Mouse (Mus musculus) megakaryocyte, embryonic 14.5 days (primary cell): Measurements from ENCODE around the gene Esyt1. TPM values are rescaled to one million over a fixed set of nuclear protein-coding genes. Genes with fewer than 3 reads are reported as not detected.
"Not testable (repeated sequence)": the region's sequence is repeated elsewhere in the genome, so short reads cannot be mapped to it uniquely, and the experiment has no call there.

Experiments
- H3K27me3 ChIP-seq: replicated peaks from 2 replicates; pipeline ENCODE3; 2012; ENCODE audit warnings: inconsistent platforms
- H3K36me3 ChIP-seq: replicated peaks from 2 replicates; pipeline ENCODE3; 2012; ENCODE audit warnings: low read length, inconsistent platforms, mixed read lengths
- H3K4me1 ChIP-seq: 2 replicates; pipeline ENCODE4 v1.6.1; 2012; ENCODE audit warnings: inconsistent platforms
- H3K4me3 ChIP-seq: replicated peaks from 2 replicates; pipeline ENCODE3; 2012; ENCODE audit warnings: moderate library complexity, mild to moderate bottlenecking, inconsistent platforms
- H3K9me3 ChIP-seq: 2 replicates; pipeline ENCODE4 v1.6.1; 2012; ENCODE audit warnings: inconsistent platforms
- FLI1 ChIP-seq: IDR thresholded peaks from 2 replicates; pipeline ENCODE4 v1.6.1; 2012; ENCODE audit warnings: low read length, inconsistent platforms, mixed read lengths
- GATA1 ChIP-seq: IDR thresholded peaks from 3 replicates; pipeline ENCODE4 v1.6.1; 2012; ENCODE audit warnings: mixed read lengths, low read length, inconsistent platforms, borderline replicate concordance
- polyA plus RNA-seq: library from polyadenylated mRNA; stranded (reverse); fragments of >175 nt; gene quantifications from 2 replicates; pipeline ENCODE4 v1.2.3, GENCODE M21; 2012; ENCODE audit warnings: low replicate concordance; ENCODE audit not compliant: insufficient read depth

Gene Esyt1
- polyA plus RNA-seq, 1 experiment, result 62.5 TPM

- Histone ChIP-seq H3K4me1 (peaks cover 70% of the 10 kb centered on the region), H3K36me3 (peaks cover 22% of the 10 kb centered on the region), H3K27me3 (no peaks in the 10 kb centered on the region), H3K4me3 (no peak overlapping the region), H3K9me3 (no peaks in the 10 kb centered on the region)
- TF ChIP-seq GATA1 (no peak), FLI1 (no peak)
Observed at GRCm38 (mm10) chr10:128496509-128497077, 29.1 kb downstream of the Esyt1 start.

- H3K4me3 ChIP-seq, result no peak overlapping the region
- H3K27me3 ChIP-seq, result no peaks in the 10 kb centered on the region
- TF ChIP-seq FLI1, result no peak
- peaks cover 73% of the 10 kb centered on the region for H3K4me1 ChIP-seq
- H3K36me3 ChIP-seq, result peaks cover 28% of the 10 kb centered on the region
- H3K9me3 ChIP-seq, result no peaks in the 10 kb centered on the region
Observed at GRCm38 (mm10) chr10:128495903-128496302, 29.8 kb downstream of the Esyt1 start.

- H3K27me3 ChIP-seq, result no peaks in the 10 kb centered on the region
- peaks cover 75% of the 10 kb centered on the region for H3K4me1 ChIP-seq
- TF ChIP-seq GATA1, result no peak
Observed at GRCm38 (mm10) chr10:128495270-128495669, 30.4 kb downstream of the Esyt1 start.

GRCm38 (mm10) chr10:128494667-128495245 is 30.9 kb downstream of the Esyt1 start:
- TF ChIP-seq FLI1 (no peak), GATA1 (no peak)
- H3K36me3 ChIP-seq, result peaks cover 39% of the 10 kb centered on the region
- no peaks in the 10 kb centered on the region for H3K27me3 ChIP-seq
- peaks cover 75% of the 10 kb centered on the region for H3K4me1 ChIP-seq
- no peaks in the 10 kb centered on the region for H3K9me3 ChIP-seq
- peak overlapping the region; percentile 92 for H3K4me3 ChIP-seq

More at GRCm38 (mm10) chr10:128495270-128495669, 30.4 kb downstream of the Esyt1 start:
- H3K36me3 ChIP-seq, result peaks cover 34% of the 10 kb centered on the region
- H3K9me3 ChIP-seq, result no peaks in the 10 kb centered on the region
- peak overlapping the region; percentile 92 for H3K4me3 ChIP-seq

- TF ChIP-seq FLI1, result no peak
- no peak for TF ChIP-seq GATA1
- Histone ChIP-seq H3K9me3 (no peaks in the 10 kb centered on the region), H3K4me3 (peak within 1 kb of the TSS; percentile 92), H3K4me1 (peaks cover 77% of the 10 kb centered on the region), H3K27me3 (no peaks in the 10 kb centered on the region), H3K36me3 (peaks cover 47% of the 10 kb centered on the region)
Observed at GRCm38 (mm10) chr10:128493695-128494666, 31.7 kb downstream of the Esyt1 start, which contains the start of gene Myl6. Gene Myl6, minus strand, starts transcription at chr10:128494145.

GRCm38 (mm10) chr10:128493319-128493694 is 32.4 kb downstream of the Esyt1 start:
- Histone ChIP-seq H3K4me1 (peaks cover 81% of the 10 kb centered on the region), H3K36me3 (peaks cover 54% of the 10 kb centered on the region), H3K27me3 (no peaks in the 10 kb centered on the region), H3K4me3 (peak overlapping the region; percentile 92), H3K9me3 (no peaks in the 10 kb centered on the region)
- no peak for TF ChIP-seq FLI1
- TF ChIP-seq GATA1, result no peak

- Histone ChIP-seq H3K27me3 (no peaks in the 10 kb centered on the region), H3K4me3 (peak overlapping the region; percentile 92), H3K9me3 (no peaks in the 10 kb centered on the region), H3K36me3 (peaks cover 59% of the 10 kb centered on the region), H3K4me1 (peaks cover 79% of the 10 kb centered on the region)
- TF ChIP-seq FLI1 (no peak), GATA1 (no peak)
Observed at GRCm38 (mm10) chr10:128492633-128493311, 32.9 kb downstream of the Esyt1 start.

GRCm38 (mm10) chr10:128492051-128492450 is 33.6 kb downstream of the Esyt1 start:
- Histone ChIP-seq H3K36me3 (peaks cover 64% of the 10 kb centered on the region), H3K4me3 (peak overlapping the region; percentile 92), H3K4me1 (peaks cover 72% of the 10 kb centered on the region)
- H3K27me3 ChIP-seq, H3K9me3 ChIP-seq: not testable (repeated sequence)

GRCm38 (mm10) chr10:128491495-128491894 is 34.2 kb downstream of the Esyt1 start:
- Histone ChIP-seq H3K4me3 (peak overlapping the region; percentile 92), H3K36me3 (peaks cover 62% of the 10 kb centered on the region)

GRCm38 (mm10) chr10:128490912-128491311 is 34.8 kb downstream of the Esyt1 start:
- peaks cover 60% of the 10 kb centered on the region for H3K4me1 ChIP-seq
- no peak for TF ChIP-seq FLI1
- TF ChIP-seq GATA1, result no peak

More at GRCm38 (mm10) chr10:128491495-128491894, 34.2 kb downstream of the Esyt1 start:
- TF ChIP-seq GATA1, result no peak
- TF ChIP-seq FLI1, result no peak
- H3K9me3 ChIP-seq, result no peaks in the 10 kb centered on the region
- H3K4me1 ChIP-seq, result peaks cover 66% of the 10 kb centered on the region
- H3K27me3 ChIP-seq, result no peaks in the 10 kb centered on the region

More at GRCm38 (mm10) chr10:128490912-128491311, 34.8 kb downstream of the Esyt1 start:
- no peaks in the 10 kb centered on the region for H3K9me3 ChIP-seq
- peaks cover 64% of the 10 kb centered on the region for H3K36me3 ChIP-seq
- H3K4me3 ChIP-seq, result peak overlapping the region; percentile 92
- H3K27me3 ChIP-seq, result no peaks in the 10 kb centered on the region
